Mouse (Mus musculus) monocyte, adult 5-6 weeks (primary cell): ENCODE results near the gene Gm428. TPM values are rescaled to one million over a fixed set of nuclear protein-coding genes. Genes with fewer than 3 reads are reported as not detected.
"Not testable (repeated sequence)": the region's sequence is repeated elsewhere in the genome, so short reads cannot be mapped to it uniquely, and the experiment has no call there.

Source experiments
- ATAC-seq: fragments of 153-309, 156-312 bp; replicated peaks from 2 replicates; pipeline ENCODE4 v1.8.0; 2017; ENCODE audit warnings: mild to moderate bottlenecking; ENCODE audit not compliant: low TSS enrichment, insufficient number of reproducible peaks, severe bottlenecking, poor library complexity, low FRiP score
- total RNA-seq: library from RNA; stranded (forward); fragments of 200-1000, 200-491, 200-594 nt; gene quantifications from 3 replicates; pipeline ENCODE4 v1.2.3, GENCODE M21; 2017

Gene Gm428
- not detected in 3 replicates for total RNA-seq

DNA sequence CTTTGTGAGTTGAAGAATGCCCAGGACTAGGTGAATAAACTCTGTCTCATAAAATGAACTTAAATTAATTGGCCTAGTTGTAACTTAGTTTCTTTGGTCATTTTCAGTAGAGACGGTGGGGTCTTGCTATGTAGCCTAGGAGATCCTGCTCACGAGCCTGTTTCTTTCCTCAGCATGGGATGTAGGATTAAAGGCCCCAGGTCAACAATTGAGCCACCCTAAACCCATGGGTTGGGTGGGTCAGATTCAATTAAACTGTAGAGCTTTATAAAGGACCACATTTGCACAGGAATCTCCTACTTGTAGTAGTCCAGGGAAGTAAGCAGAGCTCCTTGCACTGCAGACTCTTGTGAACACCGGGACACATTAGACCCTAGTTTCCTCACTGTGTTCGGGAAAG is at the start of gene Gm428:
TSS of gene Gm428 (plus strand) at position 301 of the 400 bp plus-strand sequence.
- not testable (repeated sequence) for ATAC-seq

- ATAC-seq: not testable (repeated sequence)
Measured at GRCm38 (mm10) chr4:73637821-73638220, 45.5 kb upstream of the Gm428 start, which contains the start of gene Gm11236. Gene Gm11236 (plus strand): TSS chr4:73638121.

DNA sequence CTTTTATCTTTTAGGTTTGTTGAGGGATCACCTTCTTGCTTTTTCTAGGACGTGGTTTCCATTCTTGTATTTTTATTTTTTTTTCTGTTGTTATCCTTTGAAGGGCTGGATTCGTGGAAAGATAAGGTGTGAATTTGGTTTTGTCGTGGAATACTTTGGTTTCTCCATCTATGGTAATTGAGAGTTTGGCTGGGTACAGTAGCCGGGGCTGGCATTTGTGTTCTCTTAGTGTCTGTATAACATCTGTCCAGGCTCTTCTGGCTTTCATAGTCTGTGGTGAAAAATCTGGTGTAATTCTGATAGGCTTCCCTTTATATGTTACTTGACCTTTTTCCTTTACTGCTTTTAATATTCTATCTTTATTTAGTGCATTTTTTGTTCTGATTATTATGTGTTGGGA is 21.5 kb upstream of the Gm428 start:
- not testable (repeated sequence) for ATAC-seq

GRCm38 (mm10) chr4:73668054-73668453 is 15.3 kb upstream of the Gm428 start, which contains the start of gene Gm11239:
Gene Gm11239 (plus strand): TSS chr4:73668354.
- ATAC-seq: not testable (repeated sequence)

DNA sequence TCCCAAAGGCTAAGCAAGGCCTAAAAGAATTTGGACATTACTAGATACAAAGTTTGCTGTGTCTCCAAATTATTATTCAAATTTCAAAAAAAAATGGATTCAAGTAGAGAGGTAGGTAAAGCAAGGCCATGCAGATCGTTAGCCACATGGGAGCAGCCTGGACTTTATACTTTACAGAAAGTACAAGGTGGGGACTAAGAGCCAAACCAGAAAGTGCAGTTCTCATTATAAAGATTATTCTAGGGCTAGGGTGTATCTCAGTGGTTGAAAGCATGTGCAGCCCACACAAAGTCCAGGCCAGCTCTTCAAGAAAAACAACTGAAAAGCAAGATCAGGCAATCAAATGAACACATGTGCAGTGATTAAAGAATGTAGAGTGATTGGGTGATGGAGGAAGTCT is 35.4 kb downstream of the Gm428 start:
- ATAC-seq: no peak

GRCm38 (mm10) chr4:73719819-73720218 is 36.5 kb downstream of the Gm428 start:
- no peak for ATAC-seq

Other genes starting within 250 kb of the Gm428 start
- gene Gm11238, start 75.6 kb upstream of the Gm428 start, total RNA-seq: not detected in 3 replicates
- not detected in 3 replicates for gene Gm11237, start 60.5 kb upstream of the Gm428 start, total RNA-seq
- gene Gm11236, start 45.4 kb upstream of the Gm428 start, total RNA-seq: not detected in 3 replicates
- not detected in 3 replicates for gene Gm11239, start 15.2 kb upstream of the Gm428 start, total RNA-seq
- gene Rasef, start 107.5 kb downstream of the Gm428 start, total RNA-seq: not detected in 3 replicates
- not detected in 3 replicates for gene Gm11758, start 192.8 kb downstream of the Gm428 start, total RNA-seq
- gene Gm11757, start 207.6 kb downstream of the Gm428 start, total RNA-seq: not detected in 3 replicates
- not detected in 3 replicates for gene Gm13871, start 222.4 kb downstream of the Gm428 start, total RNA-seq
- not detected in 3 replicates for gene Gm11756, start 237.2 kb downstream of the Gm428 start, total RNA-seq